Mouse (Mus musculus): ENCODE results near the gene Gnb5. TPM values are rescaled to one million over a fixed set of nuclear protein-coding genes. Genes with fewer than 3 reads are reported as not detected.

Gene Gnb5
- polyA plus RNA-seq, 1 experiment = 4.0 TPM

GRCm38 (mm10) chr9:75393251-75393650 lies 87.2 kb downstream of the Gnb5 start:
- no peak for TF ChIP-seq CTCF (IDR thresholded peaks at IDR 0.05; ENCODE audit: control insufficient read depth, insufficient read depth, insufficient replicate concordance, low read depth, low read length)
- Histone ChIP-seq H3K4me1 (ENCODE audit: control insufficient read depth, insufficient read depth, low read length) (no peaks in the 10 kb centered on the region), H3K27me3 (ENCODE audit: control insufficient read depth, insufficient read depth, low read length) (no peaks in the 10 kb centered on the region), H3K27ac (ENCODE audit: control insufficient read depth, insufficient read depth, low read depth, low read length) (no peak overlapping the region), H3K4me3 (ENCODE audit: control insufficient read depth, low read depth, low read length) (no peak overlapping the region), H3K36me3 (ENCODE audit: control insufficient read depth, insufficient read depth, low read length) (peaks cover 2% of the 10 kb centered on the region; the same call in 1 of the 2 replicates)

Other genes with a start within 250 kb of the Gnb5 start
- 6.7 and 7.6 TPM in 2 replicates for gene Myo5a, start 235.3 kb upstream of the Gnb5 start, polyA plus RNA-seq (2012; rRNA removed)
- gene Myo5c, start 74.3 kb upstream of the Gnb5 start, polyA plus RNA-seq (2012; rRNA removed) = 1.3 and 1.6 TPM in 2 replicates
- gene Bcl2l10, start 41.5 kb downstream of the Gnb5 start, polyA plus RNA-seq (2012; rRNA removed) = 0.08 TPM in 1 of 2 replicates, not detected in the other
- 204 and 209 TPM in 2 replicates for gene Mapk6, start 103.7 kb downstream of the Gnb5 start, polyA plus RNA-seq (2012; rRNA removed)
- 12.2 and 13.6 TPM in 2 replicates for gene Leo1, start 135.2 kb downstream of the Gnb5 start, polyA plus RNA-seq (2012; rRNA removed)